Mouse (Mus musculus) v-Abl transformed pro-B cells (cell line): ENCODE measurements around the gene Vmn1r103.
"Not testable (repeated sequence)": the region's sequence is repeated elsewhere in the genome, so short reads cannot be mapped to it uniquely, and the experiment has no call there.

Experiments
- in situ Hi-C, 2 experiments: fragments of 400-800 bp; cut with MboI; formaldehyde crosslinking; loops; one replicate each; pipeline ENCODE4 v1.15.1; 2025; ENCODE audit not compliant: unreplicated experiment in 2 of 2

Gene Vmn1r103

DNA sequence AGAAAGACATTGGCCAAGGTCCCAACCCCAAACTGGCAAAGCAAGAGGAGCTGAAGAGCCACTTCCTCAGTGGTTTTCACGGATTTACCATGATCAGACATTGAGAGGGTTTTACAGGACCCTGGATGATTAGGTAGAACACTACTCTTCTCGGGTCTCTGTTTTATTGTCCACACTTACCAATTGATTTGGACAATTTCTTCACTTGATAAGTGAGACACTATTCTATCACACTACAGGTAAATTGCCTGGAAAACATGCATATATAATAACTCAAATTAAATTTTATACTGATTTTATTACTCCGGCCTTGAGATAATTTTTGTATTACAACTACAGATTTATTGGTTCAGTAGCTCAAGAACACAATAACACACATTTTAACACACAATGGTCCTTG lies at the start of gene Vmn1r103:
Gene Vmn1r103 (minus strand): TSS at position 101 of the 400 bp plus-strand sequence.
- in situ Hi-C loops: not testable (repeated sequence)

DNA sequence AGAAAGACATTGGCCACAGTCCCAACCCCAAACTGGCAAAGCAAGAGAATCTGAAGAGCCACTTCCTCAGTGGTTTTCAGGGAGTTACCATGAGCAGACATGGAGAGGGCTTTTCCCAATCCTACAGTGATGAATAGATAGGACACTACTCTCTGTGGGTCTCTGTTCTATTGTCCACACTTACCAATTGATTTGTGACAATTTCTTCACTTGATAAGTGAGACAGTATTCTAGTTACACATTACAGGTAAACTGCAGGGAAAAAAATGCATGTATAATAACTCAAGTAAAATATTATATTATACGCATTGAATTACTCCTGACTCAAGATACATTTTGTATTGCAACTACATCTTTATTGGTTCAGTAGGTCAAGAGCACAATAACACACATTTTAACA lies 35.3 kb upstream of the Vmn1r103 start, which contains the start of gene Gm5726:
Gene Gm5726 (minus strand): TSS at position 101 of the 400 bp plus-strand sequence.
- in situ Hi-C loops: not testable (repeated sequence)

DNA sequence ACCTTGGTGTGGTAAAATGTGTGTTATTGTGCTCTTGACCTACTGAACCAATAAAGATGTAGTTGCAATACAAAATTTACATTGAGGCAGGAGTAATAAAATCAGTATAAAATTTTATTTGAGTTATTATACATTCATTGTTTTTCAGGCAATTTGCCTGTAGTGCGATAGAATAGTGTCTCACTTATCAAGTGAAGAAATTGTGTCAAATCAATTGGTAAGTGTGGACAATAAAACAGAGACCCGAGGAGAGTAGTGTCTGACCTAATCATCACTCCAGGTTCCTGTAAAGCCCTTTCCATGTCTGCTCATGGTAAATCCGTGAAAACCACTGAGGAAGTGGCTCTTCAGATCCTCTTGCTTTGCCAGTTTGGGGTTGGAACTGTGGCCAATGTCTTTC lies 23.2 kb upstream of the Vmn1r103 start, which contains the start of gene Vmn1r104:
Gene Vmn1r104 (plus strand): TSS at position 301 of the 400 bp plus-strand sequence.
- in situ Hi-C loops: not testable (repeated sequence)

- in situ Hi-C loops: not testable (repeated sequence)
Observed at GRCm38 (mm10) chr7:20474825-20475224, 35.5 kb downstream of the Vmn1r103 start, which contains the start of gene Gm10670. Gene Gm10670, minus strand, starts transcription at chr7:20474925.
